Mouse (Mus musculus): Measurements from ENCODE around the gene Kdm5a. TPM values are rescaled to one million over a fixed set of nuclear protein-coding genes. Genes with fewer than 3 reads are reported as not detected.

Gene Kdm5a
- total RNA-seq, 2 experiments from 2014 or later, result 18.3 to 20.4 TPM

DNA sequence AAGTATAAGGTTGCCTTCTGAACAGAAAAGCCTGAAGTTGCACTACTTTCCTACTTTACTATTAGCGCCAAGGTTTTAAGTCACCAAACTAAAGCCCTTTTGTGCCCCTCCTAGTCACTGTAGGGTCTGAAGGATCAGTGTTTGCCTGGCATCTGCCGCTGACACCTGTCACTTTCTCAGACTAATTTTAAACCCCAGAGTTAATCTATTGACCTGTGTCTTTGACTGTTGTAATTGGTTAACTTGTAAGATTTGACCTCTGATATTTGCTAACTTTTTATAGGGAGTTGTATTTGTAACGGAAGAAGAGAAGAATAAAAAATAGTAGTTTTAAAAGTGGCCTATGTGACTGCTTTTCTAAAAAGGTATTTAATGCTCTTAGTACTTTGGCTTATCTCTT, 74.2 kb downstream of the Kdm5a start:
- DNase-seq (ENCODE audit: low spot score), result no peak

DNA sequence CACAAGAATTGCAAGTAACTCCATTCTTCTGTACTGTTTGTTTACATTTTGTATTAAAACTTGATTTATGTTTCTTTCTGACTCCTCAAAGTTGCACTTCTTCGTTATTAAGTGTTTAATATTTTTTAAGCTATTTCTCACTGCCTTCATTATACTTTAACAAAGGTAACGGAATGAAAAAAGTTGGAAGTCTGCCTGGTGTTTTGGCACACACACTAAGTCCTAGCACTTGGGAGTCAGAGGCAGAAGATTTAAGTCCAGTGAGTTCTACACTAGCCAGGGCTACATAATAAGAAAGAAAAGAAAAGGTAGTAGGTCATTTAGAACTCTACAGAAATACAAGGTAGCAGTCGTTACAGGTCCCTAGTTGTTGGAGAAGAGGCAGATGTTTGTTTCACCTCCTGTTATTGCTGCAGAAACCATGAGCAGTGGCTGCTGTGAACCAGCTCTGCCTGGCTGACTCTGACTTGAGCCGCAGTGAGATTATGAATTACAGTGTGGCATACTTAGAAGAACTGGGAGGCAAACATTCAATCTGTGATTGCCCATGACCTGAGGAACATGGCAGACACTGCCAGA, 78.3 kb downstream of the Kdm5a start:
- DNase-seq (ENCODE audit: low spot score), result no peak

DNA sequence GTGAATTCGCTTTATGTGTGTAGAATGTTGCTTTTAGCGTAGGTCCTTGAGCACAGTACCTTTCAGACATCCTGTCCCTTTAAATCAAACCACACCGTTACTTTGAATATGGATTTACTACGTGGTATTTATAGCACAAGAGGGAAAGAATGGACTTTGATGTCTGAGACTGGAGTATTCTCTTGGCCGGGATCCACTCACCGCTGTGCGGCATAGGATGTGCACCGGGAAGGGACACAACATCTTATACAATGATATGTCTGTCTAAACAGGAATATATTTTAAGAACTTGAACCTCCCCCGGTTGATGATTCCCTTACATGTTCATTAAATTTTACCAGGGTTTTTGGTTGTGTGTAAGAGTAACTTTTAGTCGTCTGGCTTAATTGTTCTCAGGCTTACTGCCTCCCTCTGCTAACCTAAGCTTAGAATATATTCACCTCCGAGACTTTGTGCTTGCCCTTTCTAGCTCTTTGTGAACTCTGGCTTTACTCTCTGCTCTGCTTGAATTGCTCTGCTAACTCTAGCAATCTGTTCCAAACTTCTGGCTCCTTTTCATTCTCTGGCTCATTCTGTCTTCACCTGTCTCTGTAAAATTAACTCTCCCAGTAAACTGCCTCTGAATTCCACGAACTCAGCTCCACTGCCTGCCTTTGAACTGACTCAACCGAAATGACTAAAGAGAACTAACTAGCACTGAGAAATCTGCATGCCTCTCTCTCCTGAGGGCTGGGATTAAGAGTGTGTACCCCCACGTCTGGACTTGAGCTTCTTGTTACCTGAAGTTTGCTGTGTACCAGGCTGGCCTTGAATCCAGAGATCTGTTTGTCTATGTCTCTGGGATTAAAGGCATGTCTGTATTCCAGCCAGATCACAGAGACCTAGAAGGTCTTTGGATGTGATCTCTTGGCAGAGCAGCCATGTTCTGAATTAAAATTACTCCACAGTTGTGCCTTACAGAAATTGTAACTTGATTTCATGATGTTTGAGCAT, 79.7 kb downstream of the Kdm5a start:
- no peak for DNase-seq (ENCODE audit: low spot score)

GRCm38 (mm10) chr6:120450208-120450607, 86.3 kb downstream of the Kdm5a start:
- no peak for DNase-seq (ENCODE audit: low spot score)

GRCm38 (mm10) chr6:120452384-120453102, 88.6 kb downstream of the Kdm5a start:
- no peak for DNase-seq (ENCODE audit: low spot score)

DNA sequence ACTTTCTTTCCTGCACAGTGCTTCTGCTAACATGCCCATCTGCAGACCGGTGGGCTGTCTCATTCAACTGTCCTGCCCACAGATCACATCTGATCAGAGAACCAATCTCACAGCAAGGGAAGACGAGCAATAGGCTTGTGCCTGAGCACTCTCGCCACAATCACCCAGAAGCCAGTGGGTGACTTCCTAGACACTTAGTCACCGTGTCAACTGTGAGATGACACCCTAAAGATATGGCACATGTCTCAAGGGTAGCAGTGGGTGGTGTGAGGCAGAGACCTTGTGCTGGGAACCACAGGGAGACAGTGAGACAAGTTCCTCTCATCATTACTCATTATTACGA, 89.2 kb downstream of the Kdm5a start:
- DNase-seq (ENCODE audit: low spot score), result no peak

- DNase-seq (ENCODE audit: low spot score), result no peak
Measured at GRCm38 (mm10) chr6:120453556-120453955, 89.6 kb downstream of the Kdm5a start.

DNA sequence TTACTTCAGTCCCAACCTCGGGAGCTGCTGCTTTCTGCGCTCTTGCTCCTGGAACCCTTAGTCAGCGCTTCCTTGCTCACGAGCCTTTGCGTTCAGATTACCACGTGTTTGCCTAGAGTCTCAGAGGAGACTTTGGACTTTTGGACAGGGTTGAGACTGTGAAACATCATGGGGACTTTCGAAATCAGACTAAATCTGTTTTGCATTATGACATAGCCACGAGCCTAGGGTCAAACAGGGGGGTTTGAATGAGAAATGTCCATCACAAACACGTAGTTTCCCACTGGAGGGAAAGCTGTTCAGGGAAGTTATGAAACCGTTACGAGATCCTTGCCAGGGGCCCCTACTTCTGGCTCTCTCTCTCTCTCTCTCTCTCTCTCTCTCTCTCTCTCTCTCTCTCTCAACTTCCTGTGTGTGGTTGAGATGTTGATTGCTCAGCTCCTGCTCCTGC, 90.7 kb downstream of the Kdm5a start:
- DNase-seq (ENCODE audit: low spot score), result no peak

DNA sequence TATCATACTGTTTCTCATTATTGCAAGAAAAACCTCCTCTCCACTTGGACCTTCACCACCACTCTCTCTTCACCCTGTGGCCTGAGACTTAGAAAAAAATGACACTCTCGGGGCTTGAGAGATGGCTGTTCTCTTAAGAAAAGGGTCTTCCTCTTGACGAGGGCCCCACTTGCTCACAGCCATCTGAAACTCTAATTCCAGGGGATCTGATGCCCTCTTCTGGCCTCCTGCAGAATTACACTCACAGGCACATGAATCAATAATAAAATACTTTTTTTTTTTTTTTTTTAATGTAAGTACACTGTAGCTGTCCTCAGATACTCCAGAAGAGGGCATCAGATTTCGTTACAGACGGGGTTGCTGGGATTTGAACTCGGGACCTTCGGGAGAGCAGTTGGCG, 93.2 kb downstream of the Kdm5a start:
- no peak for DNase-seq (ENCODE audit: low spot score)

DNA sequence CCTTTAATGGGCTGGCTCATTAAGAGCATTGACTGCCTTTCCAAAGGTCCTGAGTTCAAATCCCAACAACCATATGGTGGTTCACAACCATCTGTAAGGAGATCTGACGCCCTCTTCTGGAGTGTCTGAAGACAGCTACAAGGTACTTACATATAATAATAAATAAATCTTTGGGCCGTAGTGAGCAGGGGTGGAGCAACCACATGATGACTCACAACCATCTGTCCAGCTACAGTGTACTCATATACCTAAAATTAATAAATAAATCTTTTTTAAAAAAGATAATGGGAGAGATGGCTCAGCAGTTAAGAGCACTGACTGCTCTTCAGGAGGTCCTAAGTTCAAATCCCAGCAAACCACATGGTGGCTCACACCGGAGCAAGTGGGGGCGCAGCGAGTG, 93.8 kb downstream of the Kdm5a start:
- no peak for DNase-seq (ENCODE audit: low spot score)

DNA sequence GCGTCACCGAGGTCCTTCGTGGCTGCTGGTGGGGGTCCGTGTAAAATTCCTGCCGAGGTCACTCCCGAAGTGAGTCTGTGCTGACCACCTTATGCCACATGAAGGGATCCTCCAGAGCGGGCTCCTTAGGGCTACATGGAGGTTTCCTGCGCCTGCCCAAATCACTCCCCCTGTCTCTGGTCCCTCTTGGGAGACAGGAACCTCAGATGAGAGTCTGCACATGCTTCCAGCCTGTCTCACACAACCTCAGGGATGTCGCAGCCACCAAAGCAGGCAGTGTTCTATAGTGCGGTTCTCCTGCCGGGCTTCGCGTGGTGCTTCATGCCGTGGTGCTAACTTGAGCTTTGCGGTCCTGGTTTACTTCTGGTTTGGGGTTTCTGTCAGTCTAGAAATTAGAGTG, 97.3 kb downstream of the Kdm5a start:
- DNase-seq (ENCODE audit: low spot score), result no peak

DNA sequence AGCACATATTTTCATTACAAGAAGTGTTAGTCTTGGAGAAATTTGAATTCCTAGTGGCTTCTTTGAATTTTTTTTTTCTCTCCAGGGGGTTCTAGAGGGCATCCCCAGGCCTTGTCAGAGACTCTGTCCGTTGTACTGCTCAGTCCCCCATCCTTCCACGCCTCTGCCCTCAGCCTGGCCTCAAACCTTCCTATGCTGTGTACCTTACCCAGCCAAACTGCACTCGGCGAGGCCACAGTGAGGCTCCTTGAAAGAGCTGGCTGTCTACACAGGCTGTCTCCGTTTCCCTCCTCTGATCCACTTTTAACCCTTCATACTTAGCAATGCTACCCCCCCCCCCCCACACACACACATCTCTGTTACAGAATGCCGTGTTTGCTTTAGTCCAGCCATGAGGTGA, 98.3 kb downstream of the Kdm5a start:
- DNase-seq (ENCODE audit: low spot score), result no peak

DNA sequence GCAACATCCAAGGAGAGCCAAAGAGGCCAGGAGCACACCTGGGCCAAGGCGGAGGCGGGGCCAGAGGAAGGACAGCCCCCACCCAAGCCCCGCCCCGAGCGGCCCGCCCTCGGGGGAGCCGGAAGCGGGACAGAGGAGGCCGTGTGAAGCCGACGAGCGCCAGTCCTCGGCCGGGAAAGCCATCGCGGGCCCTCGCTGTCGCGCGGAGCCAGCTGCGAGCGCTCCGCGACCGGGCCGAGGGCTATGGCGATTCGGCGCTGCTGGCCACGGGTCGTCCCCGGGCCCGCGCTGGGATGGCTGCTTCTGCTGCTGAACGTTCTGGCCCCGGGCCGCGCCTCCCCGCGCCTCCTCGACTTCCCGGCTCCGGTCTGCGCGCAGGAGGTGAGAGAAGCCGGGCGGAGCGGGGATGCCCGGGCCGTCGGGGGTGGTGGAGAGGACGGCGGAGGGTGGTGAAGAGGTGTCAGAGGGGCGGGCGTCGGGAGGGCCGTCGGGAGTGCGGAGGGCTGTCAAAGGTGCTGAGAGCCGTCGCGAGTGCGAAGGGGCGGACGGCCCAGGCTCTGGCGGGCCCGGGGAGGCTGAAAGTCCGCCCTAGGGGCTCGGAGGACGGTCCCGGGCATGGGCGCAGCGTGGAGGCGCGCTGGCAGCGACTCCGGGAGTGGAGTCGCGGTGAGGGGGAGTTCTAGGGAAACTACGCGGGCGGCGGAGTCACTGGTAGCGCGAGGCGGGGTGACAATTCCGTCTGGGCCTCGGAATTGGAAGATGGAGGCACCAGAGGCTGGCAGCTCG, 99.4 kb downstream of the Kdm5a start, which contains the start of gene Il17ra:
TSS of gene Il17ra (plus strand) at position 162 of the 786 bp plus-strand sequence.
- peak; percentile 66 for DNase-seq (ENCODE audit: low spot score)

GRCm38 (mm10) chr6:120463884-120464283, 100.0 kb downstream of the Kdm5a start:
- DNase-seq (ENCODE audit: low spot score), result no peak

- DNase-seq (ENCODE audit: low spot score), result no peak
Measured at GRCm38 (mm10) chr6:120464406-120464939, 100.5 kb downstream of the Kdm5a start.

DNA sequence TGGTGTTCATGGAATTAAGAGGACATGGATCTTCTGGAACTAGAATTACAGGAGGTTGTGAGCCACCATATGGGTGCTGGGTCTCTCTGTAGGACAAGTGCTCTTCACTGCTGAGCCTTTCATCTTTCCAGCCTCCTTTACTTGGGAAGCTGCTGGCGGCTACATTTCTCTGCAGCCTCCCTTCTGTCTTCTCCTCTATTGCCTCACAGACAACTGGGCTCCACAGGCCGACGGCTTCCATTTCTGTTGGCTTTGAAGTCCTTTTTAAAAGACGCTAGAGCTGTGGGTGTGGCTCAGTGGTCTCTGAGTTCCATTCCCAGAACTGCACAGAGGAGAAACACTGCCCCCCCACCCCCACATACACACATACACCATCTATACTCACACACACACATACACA, 101.5 kb downstream of the Kdm5a start:
- no peak for DNase-seq (ENCODE audit: low spot score)

GRCm38 (mm10) chr6:120466609-120467329, 102.8 kb downstream of the Kdm5a start:
- no peak for DNase-seq (ENCODE audit: low spot score)

DNA sequence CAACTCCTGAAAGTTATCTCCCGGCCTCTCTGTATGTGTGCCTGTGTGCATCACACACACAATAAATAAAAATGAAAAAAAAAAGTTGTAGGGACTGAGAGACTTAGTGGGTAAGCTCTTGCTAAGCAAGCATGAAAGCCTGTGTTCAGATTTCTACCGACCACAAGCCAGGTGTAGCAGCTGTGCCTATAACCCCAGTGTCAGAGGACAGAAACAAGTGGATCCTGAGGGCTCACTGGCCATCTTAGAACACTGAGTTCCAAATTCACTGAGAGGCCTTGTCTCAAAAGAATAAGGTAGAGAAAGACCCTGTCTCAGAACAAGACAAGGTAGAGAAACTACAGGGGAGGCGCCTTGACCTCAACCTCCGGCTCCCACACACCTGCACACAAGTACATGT, 104.3 kb downstream of the Kdm5a start:
- no peak for DNase-seq (ENCODE audit: low spot score)

- no peak for DNase-seq (ENCODE audit: low spot score)
Measured at GRCm38 (mm10) chr6:120469268-120469667, 105.3 kb downstream of the Kdm5a start.

GRCm38 (mm10) chr6:120469770-120470169, 105.8 kb downstream of the Kdm5a start:
- DNase-seq (ENCODE audit: low spot score), result no peak
